Mouse (Mus musculus) intestine, postnatal 0 days (tissue): ENCODE results near the gene Snrpc. TPM values are rescaled to one million over a fixed set of nuclear protein-coding genes. Genes with fewer than 3 reads are reported as not detected.

Experiments used
- ATAC-seq: fragments of 200-750 bp; cut with Nextera tagmentation; 2 replicates; pipeline ENCODE4 v1.8.0; 2017; ENCODE audit warnings: mild to moderate bottlenecking, moderate TSS enrichment, moderate library complexity
- H3K27ac ChIP-seq: fragments of 300-500 bp; sonication (generic); 2 replicates; pipeline ENCODE4 v1.5.1; 2014; ENCODE audit warnings: mild to moderate bottlenecking, low read depth, low read length, moderate library complexity
- H3K27me3 ChIP-seq: fragments of 300-500 bp; sonication (generic); replicated peaks from 2 replicates; pipeline ENCODE4 v1.6.1; 2014; ENCODE audit warnings: low read length, mixed read lengths; ENCODE audit not compliant: control insufficient read depth, insufficient read depth
- H3K36me3 ChIP-seq: fragments of 300-500 bp; sonication (generic); 2 replicates; pipeline ENCODE4 v1.6.1; 2014; ENCODE audit warnings: mild to moderate bottlenecking, moderate library complexity; ENCODE audit not compliant: control insufficient read depth, insufficient read depth
- H3K4me1 ChIP-seq: fragments of 300-500 bp; sonication (generic); replicated peaks from 2 replicates; pipeline ENCODE4 v1.6.1; 2014; ENCODE audit warnings: antibody characterized with exemption, low read length, mixed read lengths; ENCODE audit not compliant: control insufficient read depth, insufficient read depth
- H3K4me2 ChIP-seq: fragments of 300-500 bp; sonication (generic); replicated peaks from 2 replicates; pipeline ENCODE4 v1.6.1; 2014; ENCODE audit warnings: low read depth, mild to moderate bottlenecking, moderate library complexity
- H3K4me3 ChIP-seq: fragments of 300-500 bp; sonication (generic); 2 replicates; pipeline ENCODE4 v1.5.1; 2014; ENCODE audit warnings: low read depth, low read length
- H3K9ac ChIP-seq: fragments of 300-500 bp; sonication (generic); 2 replicates; pipeline ENCODE4 v1.6.1; 2014; ENCODE audit warnings: mild to moderate bottlenecking, low read depth, low read length
- H3K9me3 ChIP-seq: fragments of 300-500 bp; sonication (generic); 2 replicates; pipeline ENCODE4 v1.6.1; 2016; ENCODE audit warnings: mixed run types; ENCODE audit not compliant: control insufficient read depth
- CTCF ChIP-seq: sonication (generic); IDR thresholded peaks from 2 replicates; pipeline ENCODE4 v1.5.1; 2016; ENCODE audit warnings: low read depth, mild to moderate bottlenecking, control low read depth, antibody characterized with exemption, moderate library complexity
- WGBS: fragments of 180-500 bp; shearing (Covaris S2); extraction: QIAGEN DNeasy Blood & Tissue Kit; methylation state at CpG from one replicate; pipeline ENCODE4 v1.1.7; 2014; 5-methylcytosine and 5-hydroxymethylcytosine counted together
- polyA plus RNA-seq: library from polyadenylated mRNA; unstranded; fragments of >200 nt; fragmentation: Nextera tagmentation; extraction: Ambion mirVana; gene quantifications from 2 replicates; pipeline ENCODE4 v1.2.1, GENCODE M21; 2015

The Snrpc gene
- polyA plus RNA-seq, 1 experiment from 2014 or later, result 156 TPM

GRCm38 (mm10) chr17:27793144-27793543, 44.8 kb upstream of the Snrpc start:
- Histone ChIP-seq H3K27ac (peak overlapping the region; percentile 73), H3K4me1 (peaks cover 13% of the 10 kb centered on the region; the same call in 1 of the 2 replicates), H3K9me3 (no peaks in the 10 kb centered on the region), H3K27me3 (no peaks in the 10 kb centered on the region), H3K4me3 (no peak overlapping the region), H3K36me3 (no peaks in the 10 kb centered on the region), H3K4me2 (no peak overlapping the region), H3K9ac (no peak overlapping the region)
- 66% methylated on average over 6 of the region's 6 CpGs for WGBS
- no peak for TF ChIP-seq CTCF
- no peak for ATAC-seq

GRCm38 (mm10) chr17:27796780-27797179, 41.2 kb upstream of the Snrpc start:
- H3K4me1 ChIP-seq, result peaks cover 13% of the 10 kb centered on the region; the same call in 1 of the 2 replicates
- no peak overlapping the region for H3K9ac ChIP-seq
- H3K36me3 ChIP-seq, result no peaks in the 10 kb centered on the region
- no peak overlapping the region for H3K4me3 ChIP-seq
- peak; percentile 89 for ATAC-seq
- peak overlapping the region; percentile 51 for H3K4me2 ChIP-seq
- WGBS, result 13% methylated on average over 6 of the region's 6 CpGs
- no peak for TF ChIP-seq CTCF
- H3K27ac ChIP-seq, result peak overlapping the region; percentile 93
- no peaks in the 10 kb centered on the region for H3K9me3 ChIP-seq
- H3K27me3 ChIP-seq, result no peaks in the 10 kb centered on the region

- Histone ChIP-seq H3K4me1 (peaks cover 13% of the 10 kb centered on the region; the same call in 1 of the 2 replicates), H3K9me3 (no peaks in the 10 kb centered on the region), H3K9ac (peak overlapping the region; percentile 12; the same call in 1 of the 2 replicates), H3K27ac (peak overlapping the region; percentile 93), H3K4me3 (no peak overlapping the region), H3K36me3 (no peaks in the 10 kb centered on the region), H3K4me2 (peak overlapping the region; percentile 51), H3K27me3 (no peaks in the 10 kb centered on the region)
- WGBS, result 19% methylated on average over 11 of the region's 11 CpGs
- peak; percentile 61 for ATAC-seq
- TF ChIP-seq CTCF, result no peak
These were observed 40.5 kb upstream of the Snrpc start for GRCm38 (mm10) chr17:27797341-27797872.

GRCm38 (mm10) chr17:27799771-27800584, 38.0 kb upstream of the Snrpc start:
- H3K4me2 ChIP-seq, result peak overlapping the region; percentile 49
- 22% methylated on average over 16 of the region's 16 CpGs for WGBS
- peak overlapping the region; percentile 86 for H3K27ac ChIP-seq
- H3K9me3 ChIP-seq, result no peaks in the 10 kb centered on the region
- no peaks in the 10 kb centered on the region for H3K36me3 ChIP-seq
- H3K4me1 ChIP-seq, result peaks cover 14% of the 10 kb centered on the region
- 0 out of 2 replicates have a peak, but pooled peaks have one; percentile 6 for TF ChIP-seq CTCF
- no peak overlapping the region for H3K9ac ChIP-seq
- peak; percentile 71 for ATAC-seq
- H3K4me3 ChIP-seq, result no peak overlapping the region
- H3K27me3 ChIP-seq, result no peaks in the 10 kb centered on the region

GRCm38 (mm10) chr17:27800710-27801648, 37.0 kb upstream of the Snrpc start:
- peak; percentile 50 for TF ChIP-seq CTCF
- H3K4me2 ChIP-seq, result no peak overlapping the region
- H3K4me1 ChIP-seq, result peaks cover 17% of the 10 kb centered on the region
- WGBS, result 61% methylated on average over 9 of the region's 9 CpGs
- no peaks in the 10 kb centered on the region for H3K36me3 ChIP-seq
- no peak overlapping the region for H3K4me3 ChIP-seq
- no peak overlapping the region for H3K9ac ChIP-seq
- no peak for ATAC-seq
- no peaks in the 10 kb centered on the region for H3K9me3 ChIP-seq
- H3K27ac ChIP-seq, result peak overlapping the region; percentile 57; the same call in 1 of the 2 replicates
- H3K27me3 ChIP-seq, result no peaks in the 10 kb centered on the region
